Mouse (Mus musculus): ENCODE data around the gene Mfsd13b.
A peak's percentile ranks its signal among the peaks of the same experiment; 100 is the strongest.
"Not testable (repeated sequence)": the region's sequence is repeated elsewhere in the genome, so short reads cannot be mapped to it uniquely, and the experiment has no call there.

Gene Mfsd13b

GRCm38 (mm10) chr7:120982200-120982841 lies at the start of gene Mfsd13b, which contains the start of gene Cdr2:
Gene Mfsd13b, plus strand, starts transcription at chr7:120982509.
Gene Cdr2, minus strand, starts transcription at chr7:120982312.
- DNase-seq (ENCODE audit: low spot score in 2 of 2), result peak; percentile 92 to 98

- no peak for DNase-seq (ENCODE audit: low spot score in 2 of 2)
Observed at GRCm38 (mm10) chr7:120933110-120933509, 49.2 kb upstream of the Mfsd13b start.

GRCm38 (mm10) chr7:120933680-120934195 lies 48.6 kb upstream of the Mfsd13b start:
- DNase-seq (ENCODE audit: low spot score in 2 of 2), result no peak

- peak in 1 of 2 experiments; percentile 50 for DNase-seq (ENCODE audit: low spot score in 2 of 2)
Observed at GRCm38 (mm10) chr7:120934716-120935115, 47.6 kb upstream of the Mfsd13b start.

- peak in 1 of 2 experiments; percentile 46 for DNase-seq (ENCODE audit: low spot score in 2 of 2)
Observed at GRCm38 (mm10) chr7:120936522-120936921, 45.8 kb upstream of the Mfsd13b start.

GRCm38 (mm10) chr7:120938206-120938605 lies 44.1 kb upstream of the Mfsd13b start:
- no peak for DNase-seq (ENCODE audit: low spot score in 2 of 2)

GRCm38 (mm10) chr7:120940343-120940742 lies 42.0 kb upstream of the Mfsd13b start:
- DNase-seq (ENCODE audit: low spot score in 2 of 2), result peak in 1 of 2 experiments; percentile 34

- no peak for DNase-seq (ENCODE audit: low spot score in 2 of 2)
Observed at GRCm38 (mm10) chr7:120941214-120941613, 41.1 kb upstream of the Mfsd13b start.

- DNase-seq (ENCODE audit: low spot score in 2 of 2), result no peak
Observed at GRCm38 (mm10) chr7:120942506-120942905, 39.8 kb upstream of the Mfsd13b start.

- no peak for DNase-seq (ENCODE audit: low spot score in 2 of 2)
Observed at GRCm38 (mm10) chr7:120943936-120944509, 38.3 kb upstream of the Mfsd13b start.

- not testable (repeated sequence) for DNase-seq (ENCODE audit: low spot score in 2 of 2)
Observed at GRCm38 (mm10) chr7:120953591-120953990, 28.7 kb upstream of the Mfsd13b start.

GRCm38 (mm10) chr7:120960116-120960515 lies 22.2 kb upstream of the Mfsd13b start:
- DNase-seq (ENCODE audit: low spot score in 2 of 2), result no peak

- no peak for DNase-seq (ENCODE audit: low spot score in 2 of 2)
Observed at GRCm38 (mm10) chr7:120960601-120961000, 21.7 kb upstream of the Mfsd13b start.

GRCm38 (mm10) chr7:120961893-120962292 lies 20.4 kb upstream of the Mfsd13b start:
- DNase-seq (ENCODE audit: low spot score in 2 of 2), result no peak

- DNase-seq (ENCODE audit: low spot score in 2 of 2), result no peak
Observed at GRCm38 (mm10) chr7:120963126-120963525, 19.2 kb upstream of the Mfsd13b start.

- no peak for DNase-seq (ENCODE audit: low spot score in 2 of 2)
Observed at GRCm38 (mm10) chr7:120969221-120969620, 13.1 kb upstream of the Mfsd13b start.

GRCm38 (mm10) chr7:120970112-120970511 lies 12.2 kb upstream of the Mfsd13b start:
- no peak for DNase-seq (ENCODE audit: low spot score in 2 of 2)

GRCm38 (mm10) chr7:120972471-120972870 lies 9.8 kb upstream of the Mfsd13b start:
- DNase-seq (ENCODE audit: low spot score in 2 of 2), result not testable (repeated sequence)

GRCm38 (mm10) chr7:120974001-120974400 lies 8.3 kb upstream of the Mfsd13b start:
- no peak for DNase-seq (ENCODE audit: low spot score in 2 of 2)

- DNase-seq (ENCODE audit: low spot score in 2 of 2), result no peak
Observed at GRCm38 (mm10) chr7:120977063-120977462, 5.2 kb upstream of the Mfsd13b start.

- no peak for DNase-seq (ENCODE audit: low spot score in 2 of 2)
Observed at GRCm38 (mm10) chr7:120980041-120980440, 2.3 kb upstream of the Mfsd13b start.

GRCm38 (mm10) chr7:120980931-120981924 lies 1.1 kb upstream of the Mfsd13b start:
- DNase-seq (ENCODE audit: low spot score in 2 of 2), result peak in 1 of 2 experiments; percentile 28

Measured in left cerebral cortex, adult 9 months (tissue).